Mouse (Mus musculus) hindbrain, embryonic 13.5 days (tissue): Measurements from ENCODE around the gene Vps54. TPM values are rescaled to one million over a fixed set of nuclear protein-coding genes. Genes with fewer than 3 reads are reported as not detected.

Experiments
- ATAC-seq: fragments of 200-750 bp; cut with Nextera tagmentation; 2 replicates; pipeline ENCODE4 v1.8.0; 2017; ENCODE audit warnings: moderate TSS enrichment; ENCODE audit not compliant: low FRiP score
- H3K27ac ChIP-seq: fragments of 300-500 bp; sonication (generic); 2 replicates; pipeline ENCODE4 v1.5.1; 2015; ENCODE audit warnings: inconsistent platforms, mild to moderate bottlenecking, moderate library complexity
- H3K27me3 ChIP-seq: fragments of 300-500 bp; sonication (generic); 2 replicates; pipeline ENCODE4 v1.6.1; 2015; ENCODE audit warnings: mild to moderate bottlenecking, inconsistent platforms
- H3K36me3 ChIP-seq: fragments of 300-500 bp; sonication (generic); 2 replicates; pipeline ENCODE4 v1.6.1; 2015; ENCODE audit warnings: mild to moderate bottlenecking, inconsistent platforms
- H3K4me1 ChIP-seq: fragments of 300-500 bp; sonication (generic); replicated peaks from 2 replicates; pipeline ENCODE4 v1.6.1; 2015; ENCODE audit warnings: inconsistent platforms
- H3K4me2 ChIP-seq: fragments of 300-500 bp; sonication (generic); 2 replicates; pipeline ENCODE4 v1.6.1; 2015; ENCODE audit warnings: inconsistent platforms, mild to moderate bottlenecking, moderate library complexity
- H3K4me3 ChIP-seq: fragments of 300-500 bp; sonication (generic); 2 replicates; pipeline ENCODE4 v1.5.1; 2015; ENCODE audit warnings: mild to moderate bottlenecking, inconsistent platforms
- H3K9ac ChIP-seq: fragments of 300-500 bp; sonication (generic); 2 replicates; pipeline ENCODE4 v1.6.1; 2015; ENCODE audit warnings: mild to moderate bottlenecking, inconsistent platforms
- H3K9me3 ChIP-seq: fragments of 300-500 bp; sonication (generic); 2 replicates; pipeline ENCODE4 v1.6.1; 2016; ENCODE audit warnings: inconsistent platforms
- WGBS: fragments of 180-500 bp; shearing (Covaris S2); methylation state at CpG from one replicate; pipeline ENCODE4 v1.1.7; 2015; 5-methylcytosine and 5-hydroxymethylcytosine counted together
- microRNA counts: library from miRNA; unstranded; fragments of <30 nt; microRNA quantifications from one replicate; lab custom pipeline; 2016
- microRNA-seq: library from miRNA; unstranded; fragments of <30 nt; microRNA quantifications from one replicate; pipeline ENCODE4, GENCODE M21; 2016
- polyA plus RNA-seq: library from polyadenylated mRNA; unstranded; fragments of >200 nt; fragmentation: Nextera tagmentation; extraction: Ambion mirVana; gene quantifications from 2 replicates; pipeline ENCODE4 v1.2.1, GENCODE M21; 2015

The Vps54 gene
- polyA plus RNA-seq, 1 experiment from 2014 or later = 10.5 TPM

GRCm38 (mm10) chr11:21369248-21370016 is 130.4 kb downstream of the Vps54 start:
- Histone ChIP-seq H3K4me1 (peaks cover 24% of the 10 kb centered on the region), H3K4me3 (peak overlapping the region; percentile 90), H3K9me3 (no peaks in the 10 kb centered on the region), H3K9ac (peak overlapping the region; percentile 87), H3K27ac (no peak overlapping the region), H3K27me3 (no peaks in the 10 kb centered on the region), H3K36me3 (no peaks in the 10 kb centered on the region), H3K4me2 (peak overlapping the region; percentile 68)
- WGBS = 27% methylated on average over 9 of the region's 9 CpGs
- ATAC-seq = no peak

GRCm38 (mm10) chr11:21370399-21371121 is 131.5 kb downstream of the Vps54 start:
- H3K9ac ChIP-seq = peak overlapping the region; percentile 87
- H3K4me1 ChIP-seq = peaks cover 24% of the 10 kb centered on the region
- peak overlapping the region; percentile 83 for H3K27ac ChIP-seq
- peak overlapping the region; percentile 68 for H3K4me2 ChIP-seq
- H3K4me3 ChIP-seq = peak overlapping the region; percentile 90
- peak; percentile 92 for ATAC-seq
- H3K9me3 ChIP-seq = no peaks in the 10 kb centered on the region
- WGBS = under 1% methylated on average over 53 of the region's 69 CpGs
- H3K27me3 ChIP-seq = no peaks in the 10 kb centered on the region
- no peaks in the 10 kb centered on the region for H3K36me3 ChIP-seq

MicroRNAs within 50 kb of the gene (microRNA counts, 519-probe panel; counts per million panel counts)
- microRNA mmu-miR-1933-3p (lab: Ali Mortazavi, UCI) (51.3 counts per million), microRNA mmu-miR-1933-5p (lab: Ali Mortazavi, UCI) (1,726 counts per million, percentile 8 among the panel's probes with 10 or more counts)

Small RNA genes within 50 kb of the gene (microRNA-seq; reads per million reads assigned to microRNA genes)
- 0.93 reads per million for gene Mir1933

Other genes starting within 250 kb of the Vps54 start
- gene Peli1, start 148.0 kb upstream of the Vps54 start, polyA plus RNA-seq = 85.9 and 87.1 TPM in 2 replicates
- gene Ugp2, start 131.9 kb downstream of the Vps54 start, polyA plus RNA-seq = 65.0 and 71.6 TPM in 2 replicates